In the genomic region with DNA sequence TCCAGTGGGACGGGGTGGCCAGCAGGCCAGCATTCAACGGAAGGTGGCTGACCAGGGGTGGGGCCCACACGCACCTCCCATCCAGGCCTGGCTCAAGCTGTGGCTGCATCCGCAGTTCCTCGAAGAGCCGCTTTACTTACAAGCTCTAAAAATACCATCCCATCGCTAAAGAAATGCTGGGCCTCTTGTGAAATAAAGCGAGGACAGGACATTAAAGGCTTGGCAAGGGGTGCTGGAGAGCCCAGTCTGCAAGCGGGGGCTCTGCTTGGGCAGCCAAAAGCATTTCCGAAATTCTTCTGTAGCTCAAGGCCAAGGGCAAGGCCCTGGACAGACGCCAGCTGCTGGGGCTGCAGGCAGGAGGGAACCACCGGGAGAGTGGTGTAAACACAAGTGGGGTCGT, we compare ENCODE assay signal across 9 mouse cellular contexts. TPM values are rescaled to one million over a fixed set of nuclear protein-coding genes. Genes with fewer than 3 reads are reported as not detected.
DNase-seq lines count a peak whose midpoint lies in the region; TF ChIP-seq lines count a peak whose summit lies in the region.
"Had no signal": no experiment of that assay in that cellular context is flagged by ENCODE, and none has a peak within 500 bp of the region (broad histone marks: within the 10 kb centered on the region; RNA-seq: fewer than 3 reads in every experiment).

No protein-coding gene starts in this region.

- peak overlapping the region; percentile 83 for H3K27ac ChIP-seq in layer of hippocampus, adult 2 months
- H3K27ac ChIP-seq: neural tube, embryonic 12.5 days had no signal

- H3K4me3 ChIP-seq in layer of hippocampus, adult 2 months, result no peak overlapping the region
- H3K4me3 ChIP-seq: neural tube, embryonic 12.5 days had no signal

- no peak for TF ChIP-seq CTCF in layer of hippocampus, adult 2 months (conservative IDR thresholded peaks at IDR 0.05)

- no peak for DNase-seq in layer of hippocampus, adult 2 months (ENCODE audit: low spot score in 2 of 2)
- DNase-seq in layer of hippocampus, adult 18-20 months (ENCODE audit: low spot score in 2 of 2), result no peak
- peak; percentile 93 for DNase-seq in adrenal gland, postnatal 25 days
- DNase-seq in heart, adult 11 months, result peak; percentile 98
- DNase-seq in kidney, adult 18-20 months, result peak; percentile 66
- DNase-seq in lung, postnatal 14 days, result peak; percentile 83
- DNase-seq in urinary bladder, postnatal 4 days (ENCODE audit: low spot score in 2 of 2), result peak; percentile 78 to 86
- DNase-seq in thymus, postnatal 10 days (ENCODE audit: low spot score in 2 of 2), result no peak

RNA-seq across cellular contexts. Expression of a gene that starts 59.7 kb away (rescaled TPM):
- total RNA-seq in layer of hippocampus, adult 2 months (2021), result 10 to 100 TPM; 41.1 to 42.9 TPM
- 10 to 100 TPM; 45.9 to 48.5 TPM for total RNA-seq in layer of hippocampus, adult 18-20 months (2021)
- total RNA-seq in adrenal gland, postnatal 25 days (2021), result 32.8 and 35.8 TPM in 2 replicates

Comparison
In these comparisons a context has a peak if more than half of its experiments do, and no peak if none do; other contexts are left out.
1. DNase-seq: peak in adrenal gland, postnatal 25 days (single experiment), heart, adult 11 months (single experiment), kidney, adult 18-20 months (single experiment), lung, postnatal 14 days (single experiment) and urinary bladder, postnatal 4 days (2 of 2); none in layer of hippocampus, adult 2 months (0 of 2), layer of hippocampus, adult 18-20 months (0 of 2) and thymus, postnatal 10 days (0 of 2).